16 mouse cellular contexts compared by ENCODE assay signal in the genomic region with DNA sequence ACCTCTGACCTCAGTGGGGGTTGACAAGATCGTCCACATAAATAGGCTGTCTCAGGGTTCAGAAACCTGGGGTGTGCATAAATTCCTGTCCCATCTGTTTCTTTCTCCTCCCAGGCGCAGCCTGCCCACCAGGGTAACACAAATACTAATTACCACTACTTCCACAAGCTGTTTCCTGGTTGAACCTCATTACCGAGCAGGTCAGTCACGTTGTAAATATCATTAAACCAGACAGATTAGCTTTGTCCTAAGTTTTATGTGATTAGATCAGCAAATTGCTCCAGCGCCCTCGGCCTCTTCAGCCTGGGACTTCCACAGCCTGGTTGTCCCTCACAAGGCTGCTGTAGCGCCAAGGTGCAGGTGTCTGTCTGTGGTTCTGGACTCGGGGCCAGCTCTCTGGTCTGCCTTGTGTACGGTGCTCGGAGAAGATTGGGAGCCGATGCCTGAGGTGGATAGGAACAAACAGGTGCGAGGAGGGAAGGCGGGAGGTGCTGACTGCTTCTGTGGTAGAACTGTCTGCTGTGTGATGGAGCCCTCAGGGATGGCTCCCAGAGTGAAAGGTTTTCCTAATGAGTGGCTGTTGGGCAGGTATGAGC. TPM values are rescaled to one million over a fixed set of nuclear protein-coding genes. Genes with fewer than 3 reads are reported as not detected.
DNase-seq lines count a peak whose midpoint lies in the region; ATAC-seq lines count a peak whose summit lies in the region.
"Had no signal": no experiment of that assay in that cellular context is flagged by ENCODE, and none has a peak within 500 bp of the region (broad histone marks: within the 10 kb centered on the region; RNA-seq: fewer than 3 reads in every experiment).

No protein-coding gene starts in this region.

- H3K9ac ChIP-seq in forebrain, embryonic 13.5 days, result no peak overlapping the region
- H3K9ac ChIP-seq in forebrain, embryonic 16.5 days (replicated peaks; ENCODE audit: low read depth, low read length), result no peak overlapping the region
- no peak overlapping the region; the same call in 1 of the 2 replicates for H3K9ac ChIP-seq in neural tube, embryonic 13.5 days
- no peak overlapping the region for H3K9ac ChIP-seq in neural tube, embryonic 15.5 days (replicated peaks)
- H3K9ac ChIP-seq in limb, embryonic 12.5 days (replicated peaks), result no peak overlapping the region
- H3K9ac ChIP-seq: embryonic facial prominence, embryonic 13.5 days had no signal

- peaks cover 23% of the 10 kb centered on the region for H3K4me1 ChIP-seq in forebrain, embryonic 13.5 days
- H3K4me1 ChIP-seq in forebrain, embryonic 16.5 days (replicated peaks; ENCODE audit: control insufficient read depth, insufficient read depth, low read length), result peaks cover 6% of the 10 kb centered on the region
- H3K4me1 ChIP-seq in neural tube, embryonic 13.5 days (replicated peaks), result peaks cover 32% of the 10 kb centered on the region
- H3K4me1 ChIP-seq in neural tube, embryonic 15.5 days, result peaks cover 18% of the 10 kb centered on the region
- H3K4me1 ChIP-seq in limb, embryonic 12.5 days (replicated peaks), result peaks cover 41% of the 10 kb centered on the region

- no peaks in the 10 kb centered on the region for H3K9me3 ChIP-seq in forebrain, embryonic 13.5 days (replicated peaks)
- H3K9me3 ChIP-seq in forebrain, embryonic 16.5 days (ENCODE audit: control insufficient read depth, low read length), result no peaks in the 10 kb centered on the region
- no peaks in the 10 kb centered on the region for H3K9me3 ChIP-seq in neural tube, embryonic 13.5 days
- H3K9me3 ChIP-seq in neural tube, embryonic 15.5 days (replicated peaks), result no peaks in the 10 kb centered on the region
- no peaks in the 10 kb centered on the region for H3K9me3 ChIP-seq in limb, embryonic 12.5 days
- H3K9me3 ChIP-seq: embryonic facial prominence, embryonic 13.5 days had no signal

- DNase-seq in cerebellum, postnatal 36 days, result peak; percentile 37 to 44
- DNase-seq in layer of hippocampus, adult 18-20 months (ENCODE audit: low spot score in 2 of 2), result no peak
- DNase-seq: adrenal gland, postnatal 36 days; gastrocnemius, postnatal 10 days; lung, adult 2 months; thymus, postnatal 25 days had no signal

- WGBS in forebrain, embryonic 13.5 days, result 58% methylated on average over 13 of the region's 13 CpGs
- 50% methylated on average over 13 of the region's 13 CpGs for WGBS in forebrain, embryonic 16.5 days
- 47% methylated on average over 13 of the region's 13 CpGs for WGBS in neural tube, embryonic 13.5 days
- 39% methylated on average over 13 of the region's 13 CpGs for WGBS in neural tube, embryonic 15.5 days
- 23% methylated on average over 13 of the region's 13 CpGs for WGBS in limb, embryonic 12.5 days

- H3K4me3 ChIP-seq in forebrain, embryonic 13.5 days, result no peak overlapping the region
- H3K4me3 ChIP-seq in forebrain, embryonic 16.5 days (replicated peaks; ENCODE audit: low read length), result no peak overlapping the region
- no peak overlapping the region for H3K4me3 ChIP-seq in neural tube, embryonic 13.5 days
- H3K4me3 ChIP-seq in neural tube, embryonic 15.5 days (replicated peaks), result no peak overlapping the region
- H3K4me3 ChIP-seq in limb, embryonic 12.5 days (replicated peaks), result no peak overlapping the region
- H3K4me3 ChIP-seq: embryonic facial prominence, embryonic 13.5 days had no signal

- H3K36me3 ChIP-seq in forebrain, embryonic 13.5 days (ENCODE audit: poor library complexity, severe bottlenecking), result no peaks in the 10 kb centered on the region
- H3K36me3 ChIP-seq in forebrain, embryonic 16.5 days (ENCODE audit: control insufficient read depth, insufficient read depth), result no peaks in the 10 kb centered on the region
- H3K36me3 ChIP-seq in neural tube, embryonic 13.5 days, result no peaks in the 10 kb centered on the region
- no peaks in the 10 kb centered on the region for H3K36me3 ChIP-seq in neural tube, embryonic 15.5 days
- no peaks in the 10 kb centered on the region for H3K36me3 ChIP-seq in limb, embryonic 12.5 days

- H3K4me2 ChIP-seq in forebrain, embryonic 13.5 days, result no peak overlapping the region
- H3K4me2 ChIP-seq in forebrain, embryonic 16.5 days (ENCODE audit: low read length), result no peak overlapping the region
- H3K4me2 ChIP-seq in neural tube, embryonic 13.5 days, result no peak overlapping the region
- H3K4me2 ChIP-seq in neural tube, embryonic 15.5 days, result no peak overlapping the region
- no peak overlapping the region for H3K4me2 ChIP-seq in limb, embryonic 12.5 days
- H3K4me2 ChIP-seq: embryonic facial prominence, embryonic 13.5 days had no signal

- H3K27ac ChIP-seq in forebrain, embryonic 13.5 days, result peak overlapping the region; percentile 36; the same call in 1 of the 2 replicates
- H3K27ac ChIP-seq in forebrain, embryonic 16.5 days (ENCODE audit: low read length), result no peak overlapping the region
- peak overlapping the region; percentile 64 for H3K27ac ChIP-seq in neural tube, embryonic 13.5 days (replicated peaks)
- H3K27ac ChIP-seq in neural tube, embryonic 15.5 days (replicated peaks), result no peak overlapping the region
- H3K27ac ChIP-seq in limb, embryonic 12.5 days, result 0 out of 2 replicates have a peak overlapping the region, but pooled peaks have one; percentile 3
- H3K27ac ChIP-seq: embryonic facial prominence, embryonic 13.5 days; kidney, postnatal 0 days; macrophage had no signal

- no peak for ATAC-seq in forebrain, embryonic 13.5 days
- no peak for ATAC-seq in forebrain, embryonic 16.5 days
- ATAC-seq in neural tube, embryonic 13.5 days (ENCODE audit: low read depth), result 0 out of 2 replicates have a peak, but pooled peaks have one; percentile 17
- no peak for ATAC-seq in neural tube, embryonic 15.5 days (ENCODE audit: low FRiP score)
- no peak for ATAC-seq in limb, embryonic 12.5 days (ENCODE audit: insufficient number of reproducible peaks, insufficient read depth, low FRiP score, low TSS enrichment, low read depth)
- ATAC-seq: CD4-positive, CD25-positive, alpha-beta regulatory T cell, adult 4 months; inflammation-experienced regulatory T-cells, adult 6 months had no signal

- H3K27me3 ChIP-seq in forebrain, embryonic 13.5 days, result no peaks in the 10 kb centered on the region
- H3K27me3 ChIP-seq in forebrain, embryonic 16.5 days (replicated peaks; ENCODE audit: control insufficient read depth, insufficient read depth, low read length), result no peaks in the 10 kb centered on the region
- no peaks in the 10 kb centered on the region for H3K27me3 ChIP-seq in neural tube, embryonic 13.5 days
- no peaks in the 10 kb centered on the region for H3K27me3 ChIP-seq in neural tube, embryonic 15.5 days (replicated peaks)
- no peaks in the 10 kb centered on the region for H3K27me3 ChIP-seq in limb, embryonic 12.5 days
- H3K27me3 ChIP-seq: embryonic facial prominence, embryonic 13.5 days had no signal

RNA-seq across cellular contexts. Expression of gene Ece1, which starts 43.0 kb away (rescaled TPM):
- 10.8 and 12.9 TPM in 2 replicates for polyA plus RNA-seq in forebrain, embryonic 13.5 days (2015; fragmentation: Nextera tagmentation; extraction: Ambion mirVana)
- 12.4 and 16.3 TPM in 2 replicates for polyA plus RNA-seq in forebrain, embryonic 16.5 days (2015; fragmentation: Nextera tagmentation; extraction: Ambion mirVana)
- polyA plus RNA-seq in neural tube, embryonic 13.5 days (2015; fragmentation: Nextera tagmentation; extraction: Ambion mirVana), result 27.5 and 32.6 TPM in 2 replicates
- 23.0 TPM in 2 replicates for polyA plus RNA-seq in neural tube, embryonic 15.5 days (2015; fragmentation: Nextera tagmentation; extraction: Ambion mirVana)
- polyA plus RNA-seq in limb, embryonic 12.5 days (2016; fragmentation: Nextera tagmentation; extraction: Ambion mirVana), result 23.9 and 24.5 TPM in 2 replicates
- total RNA-seq in layer of hippocampus, adult 18-20 months (2021), result 10 to 100 TPM; 48.8 to 53.8 TPM

Comparison
In these comparisons a context has a peak if more than half of its experiments do, and no peak if none do; other contexts are left out.
1. H3K27ac ChIP-seq: peak in forebrain, embryonic 13.5 days (single experiment), neural tube, embryonic 13.5 days (single experiment) and limb, embryonic 12.5 days (single experiment); none in forebrain, embryonic 16.5 days (single experiment) and neural tube, embryonic 15.5 days (single experiment).
2. DNase-seq: peak in cerebellum, postnatal 36 days (2 of 2); none in layer of hippocampus, adult 18-20 months (0 of 2).